Mouse (Mus musculus) heart, embryonic 14.5 days (tissue): ENCODE data around the gene Bean1. TPM values are rescaled to one million over a fixed set of nuclear protein-coding genes. Genes with fewer than 3 reads are reported as not detected.

Experiments used
- ATAC-seq: fragments of 200-750 bp; cut with Nextera tagmentation; 2 replicates; pipeline ENCODE4 v1.8.0; 2017; ENCODE audit warnings: low read depth, moderate TSS enrichment; ENCODE audit not compliant: insufficient number of reproducible peaks, insufficient read depth, low FRiP score
- H3K27ac ChIP-seq, 2 experiments: fragments of 200-500 bp in 1 of 2; fragments of 300-500 bp in 1 of 2; sonication (generic) in 1 of 2; replicated peaks in 1 of 2; 2 replicates each; pipeline ENCODE4 v1.5.1; 2012 to 2014; ENCODE audit warnings: low read depth in 2 of 2, low read length in 2 of 2, control low read depth in 1 of 2, mild to moderate bottlenecking in 1 of 2, mixed read lengths in 1 of 2; ENCODE audit not compliant: control insufficient read depth in 1 of 2, insufficient read depth in 1 of 2
- H3K27me3 ChIP-seq: fragments of 300-500 bp; sonication (generic); 2 replicates; pipeline ENCODE4 v1.6.1; 2014; ENCODE audit warnings: mild to moderate bottlenecking, low read length, control low read depth; ENCODE audit not compliant: control insufficient read depth, insufficient read depth
- H3K36me3 ChIP-seq: fragments of 300-500 bp; sonication (generic); 2 replicates; pipeline ENCODE4 v1.6.1; 2014; ENCODE audit warnings: mild to moderate bottlenecking, control low read depth, low read length, mixed read lengths; ENCODE audit not compliant: control insufficient read depth, insufficient read depth
- H3K4me1 ChIP-seq, 2 experiments: fragments of 200-500 bp in 1 of 2; fragments of 300-500 bp in 1 of 2; sonication (generic) in 1 of 2; 2 replicates each; pipeline ENCODE4 v1.6.1; 2012 to 2014; ENCODE audit warnings: low read length in 2 of 2, control low read depth in 1 of 2, mixed read lengths in 1 of 2; ENCODE audit not compliant: control insufficient read depth in 2 of 2, insufficient read depth in 2 of 2
- H3K4me2 ChIP-seq: fragments of 300-500 bp; sonication (generic); 2 replicates; pipeline ENCODE4 v1.6.1; 2014; ENCODE audit warnings: mild to moderate bottlenecking, low read length
- H3K4me3 ChIP-seq, 2 experiments: fragments of 200-500 bp in 1 of 2; fragments of 300-500 bp in 1 of 2; sonication (generic) in 1 of 2; 2 replicates each; pipeline ENCODE4 v1.5.1; 2012 to 2014; ENCODE audit warnings: low read length in 2 of 2, mild to moderate bottlenecking in 2 of 2, control low read depth in 1 of 2, low read depth in 1 of 2, moderate library complexity in 1 of 2; ENCODE audit not compliant: control insufficient read depth in 1 of 2, insufficient read depth in 1 of 2
- H3K9ac ChIP-seq: fragments of 300-500 bp; sonication (generic); 2 replicates; pipeline ENCODE4 v1.6.1; 2014; ENCODE audit warnings: mild to moderate bottlenecking, low read length
- H3K9me3 ChIP-seq: fragments of 300-500 bp; sonication (generic); 2 replicates; pipeline ENCODE4 v1.6.1; 2016; ENCODE audit warnings: low read length, control low read depth; ENCODE audit not compliant: control insufficient read depth
- WGBS: fragments of 180-500 bp; shearing (Covaris S2); extraction: QIAGEN DNeasy Blood & Tissue Kit; methylation state at CpG from one replicate; pipeline ENCODE4 v1.1.7; 2014; 5-methylcytosine and 5-hydroxymethylcytosine counted together
- polyA plus RNA-seq: library from polyadenylated mRNA; unstranded; fragments of >200 nt; fragmentation: Nextera tagmentation; extraction: Ambion mirVana; gene quantifications from 2 replicates; pipeline ENCODE4 v1.2.1, GENCODE M21; 2014

Gene Bean1
- polyA plus RNA-seq, 1 experiment from 2014 or later, result 1.3 TPM

DNA sequence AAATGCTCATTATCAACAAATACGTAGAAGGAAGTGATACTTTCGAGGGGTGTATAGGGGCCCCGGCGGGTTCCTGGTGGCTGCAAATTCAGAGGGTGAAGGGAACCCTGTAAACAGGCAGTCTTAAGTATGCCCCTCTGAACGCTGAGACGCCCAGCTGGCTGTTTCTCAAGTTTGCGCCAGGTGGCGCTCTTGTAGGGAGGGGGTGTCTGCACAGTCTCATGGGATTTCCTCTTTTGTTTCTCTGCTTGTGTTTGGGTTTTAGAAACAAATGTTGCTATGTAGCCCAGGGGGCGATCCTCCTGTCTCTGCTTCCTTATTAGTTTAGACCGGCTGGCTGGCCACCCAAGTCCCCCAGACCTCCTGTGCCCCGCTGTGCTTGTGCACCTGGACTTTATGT, 48.8 kb downstream of the Bean1 start:
- Histone ChIP-seq H3K4me1 (no peaks in the 10 kb centered on the region), H3K4me2 (peak overlapping the region; percentile 34), H3K36me3 (no peaks in the 10 kb centered on the region), H3K9me3 (peaks cover 5% of the 10 kb centered on the region; the same call in 1 of the 2 replicates), H3K27me3 (peaks cover 8% of the 10 kb centered on the region; the same call in 1 of the 2 replicates), H3K4me3 (no peak overlapping the region; a peak in 1 of 4 replicates), H3K27ac (no peak overlapping the region), H3K9ac (no peak overlapping the region)
- 22% methylated on average over 11 of the region's 11 CpGs for WGBS
- no peak for ATAC-seq

DNA sequence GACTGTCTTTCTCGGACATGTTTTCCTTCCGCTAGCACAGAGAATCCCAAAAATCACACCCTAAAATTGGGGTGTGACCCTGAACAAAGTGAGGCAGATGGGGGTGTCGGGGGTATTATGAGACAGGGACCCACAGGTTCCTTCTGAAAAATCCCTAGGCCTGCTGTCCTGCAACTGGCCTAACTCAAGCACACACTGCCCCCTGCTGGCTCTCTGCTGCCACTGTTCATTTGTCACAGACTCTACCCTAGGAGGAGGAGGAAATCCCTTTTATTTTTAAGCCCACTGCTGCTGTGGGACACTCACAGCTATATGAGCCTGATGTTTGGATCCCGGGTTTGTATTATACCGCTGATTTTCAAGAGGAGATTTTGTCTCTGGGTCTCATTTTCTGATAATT, 49.6 kb downstream of the Bean1 start:
- ATAC-seq, result no peak

DNA sequence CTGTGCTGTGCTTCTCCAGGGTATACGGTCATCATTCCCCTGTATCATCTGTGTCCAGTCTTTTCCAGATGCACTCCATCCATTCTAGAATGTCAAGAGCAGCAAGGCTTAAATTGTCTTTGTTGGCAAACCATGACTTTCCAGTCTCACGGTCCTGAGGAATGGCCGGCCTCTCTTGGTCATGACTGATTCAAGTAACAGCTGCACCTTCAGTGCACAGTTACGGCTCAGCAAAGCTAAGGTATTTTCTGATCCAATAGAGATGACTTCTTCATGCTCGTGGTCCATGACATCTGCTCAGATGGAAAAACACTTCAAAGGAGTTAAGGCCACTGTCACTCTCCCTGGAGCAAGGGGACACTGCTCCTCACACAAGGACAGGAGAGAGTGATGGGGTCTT, 56.8 kb downstream of the Bean1 start:
- 88% methylated on average over 5 of the region's 5 CpGs for WGBS
- Histone ChIP-seq H3K27ac (no peak overlapping the region), H3K27me3 (no peaks in the 10 kb centered on the region), H3K9me3 (peaks cover 6% of the 10 kb centered on the region; the same call in 1 of the 2 replicates), H3K36me3 (peaks cover 62% of the 10 kb centered on the region), H3K4me1 (no peaks in the 10 kb centered on the region), H3K4me3 (no peak overlapping the region), H3K9ac (no peak overlapping the region), H3K4me2 (no peak overlapping the region)
- no peak for ATAC-seq

More for the DNA sequence above, 49.6 kb downstream of the Bean1 start:
- Histone ChIP-seq H3K4me2 (no peak overlapping the region), H3K4me3 (no peak overlapping the region), H3K27ac (no peak overlapping the region), H3K27me3 (peaks cover 4% of the 10 kb centered on the region; the same call in 1 of the 2 replicates), H3K9ac (no peak overlapping the region), H3K4me1 (no peaks in the 10 kb centered on the region), H3K36me3 (no peaks in the 10 kb centered on the region), H3K9me3 (peaks cover 6% of the 10 kb centered on the region; the same call in 1 of the 2 replicates)
- 41% methylated on average over 5 of the region's 5 CpGs for WGBS

DNA sequence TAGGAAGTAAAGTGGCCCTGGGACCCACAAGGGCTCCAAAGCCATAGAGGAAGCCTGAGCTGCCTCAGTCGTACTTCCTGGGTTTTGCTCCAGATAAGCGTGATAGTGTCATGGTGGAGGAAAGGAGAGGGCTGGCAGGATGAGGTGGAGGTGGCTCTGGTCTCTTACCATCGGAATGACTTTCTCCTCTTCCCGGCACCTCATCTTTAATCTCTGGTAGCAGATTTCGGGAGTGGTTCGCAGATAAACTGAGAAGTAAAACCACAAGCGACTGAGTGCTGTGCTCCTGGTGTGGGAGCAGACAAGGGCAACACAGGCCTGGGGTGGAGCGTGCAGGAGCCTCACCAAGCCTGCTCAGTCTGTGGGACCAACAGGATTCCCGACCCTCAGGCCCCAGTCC, 60.1 kb downstream of the Bean1 start:
- ATAC-seq, result no peak
- 80% methylated on average over 9 of the region's 9 CpGs for WGBS
- H3K36me3 ChIP-seq, result peaks cover 79% of the 10 kb centered on the region

DNA sequence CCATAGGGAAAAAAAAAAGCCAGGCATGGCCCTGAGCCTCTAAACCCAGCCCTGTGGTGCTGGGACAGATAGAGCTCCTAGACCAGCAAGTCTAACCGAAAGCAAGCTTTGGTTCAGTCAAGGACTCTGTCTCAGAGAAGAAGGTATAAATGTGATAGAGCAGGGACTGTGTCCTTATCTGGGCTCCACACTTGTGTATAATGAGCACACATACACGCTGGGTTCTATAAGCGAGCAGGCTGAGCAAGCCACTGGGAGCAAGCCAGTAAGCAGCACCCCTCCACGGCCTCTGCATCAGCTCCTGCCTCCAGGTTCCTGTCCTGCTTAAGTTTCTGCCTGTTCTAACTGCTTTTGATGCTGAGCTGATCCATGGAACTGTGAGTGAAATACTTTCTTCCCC, 61.8 kb downstream of the Bean1 start:
- Histone ChIP-seq H3K36me3 (peaks cover 83% of the 10 kb centered on the region), H3K4me3 (no peak overlapping the region), H3K9ac (no peak overlapping the region), H3K9me3 (no peaks in the 10 kb centered on the region), H3K27me3 (no peaks in the 10 kb centered on the region), H3K27ac (no peak overlapping the region), H3K4me2 (no peak overlapping the region), H3K4me1 (no peaks in the 10 kb centered on the region)
- WGBS, result 91% methylated on average over 4 of the region's 4 CpGs
- no peak for ATAC-seq

More for the DNA sequence above, 60.1 kb downstream of the Bean1 start:
- Histone ChIP-seq H3K4me2 (no peak overlapping the region), H3K27me3 (no peaks in the 10 kb centered on the region), H3K4me1 (no peaks in the 10 kb centered on the region), H3K9me3 (no peaks in the 10 kb centered on the region), H3K4me3 (no peak overlapping the region), H3K27ac (no peak overlapping the region), H3K9ac (no peak overlapping the region)

DNA sequence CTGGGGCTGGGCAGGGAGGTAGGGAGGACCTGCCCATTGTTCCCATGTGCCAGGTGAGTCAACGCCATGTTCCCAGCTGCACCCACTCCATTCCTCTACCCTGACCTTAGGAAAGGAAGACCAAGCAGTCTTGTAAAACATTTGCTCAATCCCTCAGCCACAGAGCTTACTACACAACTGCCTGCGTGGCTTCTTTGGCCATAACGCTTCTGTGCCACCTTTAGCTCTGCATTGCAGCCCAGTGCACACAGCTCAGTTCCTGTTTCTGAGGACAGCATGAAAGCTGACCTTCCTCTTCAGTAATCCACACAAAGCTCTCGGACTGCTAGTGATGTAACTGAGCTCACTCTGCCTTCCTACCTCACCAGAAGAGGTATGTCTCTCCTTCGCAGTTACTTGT, 62.7 kb downstream of the Bean1 start:
- peaks cover 83% of the 10 kb centered on the region for H3K36me3 ChIP-seq
- no peak overlapping the region for H3K27ac ChIP-seq
- H3K9ac ChIP-seq, result no peak overlapping the region
- WGBS, result 89% methylated on average over 5 of the region's 5 CpGs
- H3K4me3 ChIP-seq, result no peak overlapping the region
- no peaks in the 10 kb centered on the region for H3K4me1 ChIP-seq
- H3K27me3 ChIP-seq, result no peaks in the 10 kb centered on the region
- no peaks in the 10 kb centered on the region for H3K9me3 ChIP-seq
- ATAC-seq, result no peak
- H3K4me2 ChIP-seq, result no peak overlapping the region

DNA sequence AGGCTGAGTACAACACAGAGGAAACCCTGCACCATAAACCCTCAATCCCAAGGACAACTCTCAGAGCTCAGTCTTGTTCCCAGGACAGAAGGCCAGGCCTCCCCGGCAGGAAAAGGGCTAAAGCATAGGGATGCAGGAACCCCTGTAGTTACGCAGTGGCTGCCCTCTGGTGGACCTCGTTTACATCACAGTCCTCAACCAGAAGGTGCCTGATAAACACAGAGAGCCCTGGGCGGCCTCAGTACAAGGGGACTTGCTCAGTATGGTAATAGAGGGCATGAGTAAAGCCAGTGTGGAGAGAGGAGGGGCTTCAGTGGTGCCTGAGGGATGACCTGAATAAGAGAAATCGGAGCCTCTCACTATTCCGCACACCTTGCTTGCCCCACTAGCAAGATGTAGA, 64.3 kb downstream of the Bean1 start:
- H3K9me3 ChIP-seq, result no peaks in the 10 kb centered on the region
- no peak overlapping the region for H3K9ac ChIP-seq
- 42% methylated on average over 6 of the region's 6 CpGs for WGBS
- H3K27ac ChIP-seq, result no peak overlapping the region
- peaks cover 84% of the 10 kb centered on the region for H3K36me3 ChIP-seq
- H3K4me3 ChIP-seq, result no peak overlapping the region
- no peak for ATAC-seq
- no peaks in the 10 kb centered on the region for H3K4me1 ChIP-seq
- no peak overlapping the region for H3K4me2 ChIP-seq
- no peaks in the 10 kb centered on the region for H3K27me3 ChIP-seq

DNA sequence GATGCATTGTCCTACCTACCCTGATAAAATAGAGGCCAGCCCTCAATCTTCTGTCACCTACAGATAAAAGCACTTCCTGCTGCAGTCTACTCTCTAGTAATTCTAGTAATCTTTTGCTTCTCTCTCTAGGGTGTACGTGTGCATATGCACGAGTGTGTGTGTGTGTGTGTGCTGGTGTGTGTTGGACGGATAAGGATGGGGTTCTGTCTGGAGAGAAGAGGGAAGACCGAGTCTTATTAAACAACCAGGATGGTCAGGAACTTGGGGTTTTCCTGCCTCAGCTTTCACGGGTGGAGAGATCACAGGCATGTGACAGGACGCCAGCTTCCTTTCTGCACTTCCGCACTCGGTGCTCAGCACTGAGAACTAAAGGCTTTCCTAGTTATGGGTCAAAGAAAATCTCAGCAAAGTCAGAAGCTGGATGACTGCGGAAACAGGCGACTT, 69.2 kb downstream of the Bean1 start:
- WGBS, result 65% methylated on average over 10 of the region's 10 CpGs
- no peaks in the 10 kb centered on the region for H3K4me1 ChIP-seq
- H3K4me3 ChIP-seq, result no peak overlapping the region
- H3K9ac ChIP-seq, result no peak overlapping the region
- H3K9me3 ChIP-seq, result no peaks in the 10 kb centered on the region
- no peak overlapping the region for H3K4me2 ChIP-seq
- ATAC-seq, result no peak
- peaks cover 85% of the 10 kb centered on the region for H3K36me3 ChIP-seq
- no peak overlapping the region for H3K27ac ChIP-seq
- no peaks in the 10 kb centered on the region for H3K27me3 ChIP-seq
